Mouse (Mus musculus): ENCODE results near the gene Ugt1a9.
"Not testable (repeated sequence)": the region's sequence is repeated elsewhere in the genome, so short reads cannot be mapped to it uniquely, and the experiment has no call there.

The Ugt1a9 gene

GRCm38 (mm10) chr1:88109027-88109557 is 38.5 kb downstream of the Ugt1a9 start:
- not testable (repeated sequence) for DNase-seq (ENCODE audit: low spot score)

DNA sequence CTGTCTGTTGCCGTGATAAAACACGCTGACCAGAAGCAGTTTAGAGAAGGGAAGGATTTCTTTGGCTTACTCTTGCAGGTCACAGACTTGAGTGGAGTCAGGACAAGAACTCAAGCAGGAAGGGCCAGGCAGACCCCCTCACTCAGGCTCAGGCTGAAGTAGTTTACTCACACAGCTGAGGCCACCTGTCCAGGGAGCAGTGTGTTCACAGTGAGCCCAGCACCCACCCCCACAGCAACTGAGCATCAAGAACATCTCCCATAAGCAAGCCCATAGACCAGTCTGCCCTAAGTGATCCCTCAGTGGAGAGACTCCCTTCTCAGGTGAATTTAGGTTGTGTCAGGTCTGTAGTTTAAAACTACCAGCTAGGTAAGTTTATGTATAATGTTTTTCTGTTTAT is 39.0 kb downstream of the Ugt1a9 start:
- not testable (repeated sequence) for DNase-seq (ENCODE audit: low spot score)

DNA sequence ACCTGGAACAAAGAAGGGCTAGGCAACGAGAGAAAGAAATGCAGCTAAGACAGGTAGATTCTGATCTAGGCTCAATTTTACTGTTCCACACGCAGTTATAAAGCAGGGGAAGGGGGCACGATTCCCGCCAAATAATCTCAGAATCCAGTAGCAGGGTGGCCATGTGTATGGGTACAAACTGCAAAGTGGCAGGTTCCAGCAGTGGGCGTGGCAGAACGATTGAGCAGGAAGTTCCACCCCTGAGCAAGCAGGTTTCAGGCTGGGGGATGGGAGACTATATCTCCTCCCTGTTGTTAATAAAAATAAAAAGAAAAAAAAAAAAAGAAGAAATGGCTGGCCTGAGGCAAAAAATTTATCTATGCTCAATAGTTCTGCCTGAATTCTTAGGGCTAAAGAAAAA is 42.2 kb downstream of the Ugt1a9 start:
- DNase-seq (ENCODE audit: low spot score), result not testable (repeated sequence)

DNA sequence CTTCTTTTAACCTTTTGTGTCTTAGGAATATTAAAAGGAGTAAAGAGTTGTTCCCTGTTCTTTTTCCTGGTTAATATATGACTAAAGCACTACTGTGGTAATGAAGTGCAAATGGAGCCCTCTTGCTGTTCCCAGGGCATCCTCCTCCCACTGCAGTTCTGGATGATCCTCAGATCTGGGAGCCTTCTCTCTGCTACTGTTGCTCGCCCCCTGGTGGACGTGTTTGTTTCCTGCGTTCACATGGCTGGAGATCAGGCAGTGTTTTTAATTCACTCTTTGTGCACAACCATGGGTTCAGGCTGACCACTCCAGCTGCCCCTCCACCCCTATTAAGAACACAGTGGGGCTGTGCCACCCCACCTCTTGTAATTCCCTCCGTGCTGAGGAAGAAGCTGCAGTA is 50.0 kb downstream of the Ugt1a9 start:
- DNase-seq (ENCODE audit: low spot score), result not testable (repeated sequence)

DNA sequence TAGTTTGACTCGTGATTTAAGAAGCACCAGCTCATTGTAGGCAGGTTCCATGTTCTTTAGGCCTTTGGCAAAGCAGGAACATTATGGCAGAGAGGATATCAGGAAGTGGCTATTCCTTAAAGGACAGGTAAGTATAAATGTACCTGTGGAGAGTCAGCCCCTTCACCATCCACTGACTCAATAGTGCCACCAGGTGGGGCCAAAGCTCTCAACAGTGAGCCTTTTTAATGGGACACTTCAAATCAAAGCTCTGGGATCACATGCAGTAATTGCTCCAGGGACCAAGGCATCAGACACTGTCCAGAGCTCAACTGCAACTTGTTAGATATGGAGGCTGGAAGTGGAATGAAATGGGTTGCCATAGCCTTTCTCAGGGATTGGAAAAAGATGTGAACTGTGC is 50.9 kb downstream of the Ugt1a9 start:
- not testable (repeated sequence) for DNase-seq (ENCODE audit: low spot score)

GRCm38 (mm10) chr1:88125827-88126360 is 55.3 kb downstream of the Ugt1a9 start:
- DNase-seq (ENCODE audit: low spot score), result not testable (repeated sequence)

DNA sequence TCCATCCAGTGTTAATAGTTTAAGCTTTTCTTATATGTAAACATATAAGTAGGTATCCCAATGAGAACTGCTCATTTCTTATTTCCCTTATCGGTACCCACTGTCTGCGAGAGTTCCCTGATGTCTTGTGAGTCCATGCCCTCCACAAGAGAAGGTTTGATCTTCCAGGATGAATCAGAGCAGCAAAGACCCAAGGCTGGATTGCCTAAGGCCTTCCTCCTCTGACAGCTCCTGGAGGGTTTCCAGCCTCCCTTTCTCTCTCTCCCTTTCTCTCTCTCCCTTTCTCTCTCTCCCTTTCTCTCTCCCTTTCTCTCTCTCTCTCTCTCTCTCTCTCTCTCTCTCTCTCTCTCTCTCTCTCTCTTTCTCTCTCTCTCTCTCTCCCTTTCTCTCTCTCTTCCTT is 58.5 kb downstream of the Ugt1a9 start:
- not testable (repeated sequence) for DNase-seq (ENCODE audit: low spot score)

DNA sequence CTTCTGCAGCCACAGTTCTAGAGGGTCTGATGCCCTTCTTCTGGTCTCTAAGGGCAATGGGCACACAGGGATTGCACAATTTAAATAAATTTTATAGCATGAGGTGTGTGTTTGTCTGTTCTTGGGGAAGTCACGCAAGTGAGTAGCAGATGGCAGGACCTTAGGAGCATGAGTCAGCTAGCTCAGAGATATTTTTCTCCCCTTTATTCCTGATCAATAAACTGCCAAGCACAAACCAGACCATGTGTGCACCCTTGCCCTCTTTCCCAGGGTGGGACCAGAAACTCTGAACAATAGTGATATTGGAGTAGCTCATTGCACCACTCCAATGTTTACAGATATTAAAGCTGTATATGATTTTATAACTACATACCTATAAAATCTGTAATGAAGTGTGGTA is 59.6 kb downstream of the Ugt1a9 start:
- DNase-seq (ENCODE audit: low spot score), result not testable (repeated sequence)

DNA sequence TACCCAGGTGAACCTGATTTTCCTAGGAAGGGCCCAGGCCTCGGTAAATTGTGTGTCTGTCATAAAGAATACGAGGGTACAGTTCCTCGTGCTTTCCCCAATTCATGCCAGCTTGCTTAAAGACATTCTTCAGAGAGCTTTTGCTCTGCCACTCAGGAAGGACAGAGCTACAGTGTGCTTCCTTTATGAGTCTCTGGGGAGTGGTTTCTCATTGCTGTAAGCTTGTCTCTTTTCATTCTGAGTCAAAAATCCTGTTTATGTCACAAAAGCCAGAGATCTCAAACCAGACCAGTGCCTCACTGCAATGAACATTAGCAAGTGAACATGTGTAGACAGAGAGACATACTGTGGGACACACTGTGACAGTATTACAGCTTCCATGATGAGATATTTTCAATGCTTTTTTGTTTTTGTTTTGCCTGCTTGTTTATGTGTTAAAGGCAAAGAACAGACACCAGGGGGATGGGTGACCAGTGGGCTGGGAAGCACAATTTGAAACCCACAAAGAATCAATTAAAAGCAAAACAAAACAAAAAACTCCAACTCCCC is 63.4 kb downstream of the Ugt1a9 start:
- DNase-seq (ENCODE audit: low spot score), result no peak

GRCm38 (mm10) chr1:88134457-88135011 is 63.9 kb downstream of the Ugt1a9 start, which contains the start of gene Ugt1a6a:
Ugt1a6a (plus strand) TSS chr1:88134809.
- DNase-seq (ENCODE audit: low spot score), result peak; percentile 48

DNA sequence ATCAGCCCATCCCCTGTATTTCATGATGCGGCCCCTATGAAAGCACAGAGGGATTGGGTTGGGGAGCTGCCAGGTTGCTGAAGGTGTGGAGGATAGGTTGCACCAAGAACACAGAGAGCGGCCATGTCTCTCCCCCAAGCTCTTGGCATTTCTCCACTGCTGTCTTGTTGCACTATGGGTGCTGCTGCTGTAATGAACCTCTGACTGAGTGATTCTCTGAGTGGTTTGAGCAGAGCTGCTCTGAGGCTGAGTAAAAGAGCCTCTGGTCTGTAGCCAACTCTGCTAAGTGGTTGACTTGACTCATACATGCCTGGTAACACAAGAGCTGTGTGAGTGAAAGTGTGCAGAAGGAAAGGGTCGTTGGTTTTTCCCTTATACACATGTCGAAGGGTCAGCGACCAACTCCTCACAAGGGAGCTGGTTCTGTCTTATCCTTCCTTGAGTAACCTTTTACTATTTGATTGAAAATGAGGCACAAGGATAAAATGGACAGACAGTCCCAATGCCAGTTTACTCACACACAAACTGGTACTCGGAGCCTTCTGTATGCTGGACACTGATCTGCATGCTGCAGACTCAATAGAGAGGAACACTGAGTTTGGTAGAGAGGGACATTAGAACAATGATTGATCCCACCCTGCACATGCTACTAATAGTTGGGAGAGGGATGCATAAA is 64.8 kb downstream of the Ugt1a9 start:
- not testable (repeated sequence) for DNase-seq (ENCODE audit: low spot score)

DNA sequence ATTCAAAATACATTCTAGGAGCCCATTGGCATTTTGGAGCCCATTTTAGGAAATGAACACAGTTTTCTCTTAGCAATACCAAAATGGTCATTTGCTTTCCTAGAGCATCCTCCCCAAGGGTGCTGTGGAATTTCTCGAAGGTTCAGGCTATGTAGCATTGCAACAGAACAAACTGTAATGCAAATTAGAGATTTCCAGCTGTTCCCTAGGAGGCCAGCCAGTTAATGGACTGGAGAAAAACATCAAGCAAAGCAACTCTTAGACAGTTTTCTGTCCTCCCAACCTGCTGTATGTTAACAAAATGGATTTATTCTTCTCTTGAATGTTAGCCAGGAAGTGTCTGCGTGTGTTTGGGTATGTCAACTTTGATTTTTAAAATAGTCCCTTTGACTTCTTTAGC is 66.0 kb downstream of the Ugt1a9 start:
- DNase-seq (ENCODE audit: low spot score), result no peak

DNA sequence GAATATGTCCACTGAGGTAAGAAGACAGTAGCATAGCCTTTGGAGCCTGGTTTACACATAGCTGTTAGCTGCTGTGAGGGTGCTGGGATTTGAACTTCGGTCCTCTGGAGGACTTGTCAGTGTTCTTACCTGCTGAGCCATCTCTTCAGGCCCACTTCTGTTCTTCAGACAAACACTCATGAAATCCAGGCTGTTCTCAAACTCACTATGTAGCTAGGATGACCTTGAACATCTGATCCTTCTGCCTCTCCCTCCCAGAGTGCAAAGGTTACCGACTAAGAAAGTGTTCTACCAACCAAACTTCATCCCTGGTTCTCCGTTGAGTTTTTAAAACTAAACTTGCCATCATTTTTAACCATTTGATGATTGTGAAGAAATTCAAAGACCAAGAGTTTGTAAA is 66.7 kb downstream of the Ugt1a9 start:
- no peak for DNase-seq (ENCODE audit: low spot score)

DNA sequence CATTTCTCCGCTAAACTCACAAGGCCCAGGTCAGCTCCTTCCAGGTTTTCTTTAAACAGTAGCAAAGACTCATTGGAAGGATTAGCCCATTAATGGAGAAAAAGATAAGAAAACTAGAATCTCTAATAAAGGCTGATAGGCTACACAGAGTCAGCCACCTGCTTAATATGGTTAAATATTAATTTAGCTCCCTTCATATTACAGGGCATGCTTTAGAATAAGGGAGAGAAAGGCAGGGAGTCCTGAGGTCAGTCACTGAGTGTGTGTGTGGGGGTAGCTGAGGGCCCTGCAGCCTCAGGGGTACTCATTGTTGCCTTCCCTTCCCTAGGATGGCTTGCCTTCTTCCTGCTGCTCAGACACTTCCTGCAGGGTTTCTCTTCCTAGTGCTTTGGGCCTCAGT is 67.5 kb downstream of the Ugt1a9 start:
- DNase-seq (ENCODE audit: low spot score), result no peak

DNA sequence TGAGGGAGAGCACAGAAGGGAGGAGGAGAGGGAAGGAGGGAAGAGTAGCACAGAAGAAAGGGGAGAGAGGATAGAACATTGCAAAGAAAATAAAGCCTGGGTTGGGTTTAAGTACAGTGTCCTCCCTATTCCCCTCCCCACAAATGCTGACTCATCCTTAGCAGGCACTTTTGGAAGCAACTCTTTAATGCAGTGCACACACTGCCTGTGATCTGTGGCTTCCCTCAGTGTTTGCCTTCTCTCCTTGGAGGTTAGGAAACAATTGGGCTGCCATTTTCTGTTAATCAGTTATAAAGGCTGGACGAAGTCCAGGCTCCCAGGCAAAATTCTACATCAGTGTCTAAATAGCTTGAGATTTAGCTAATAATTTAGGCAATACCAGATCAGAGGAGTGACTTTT is 69.9 kb downstream of the Ugt1a9 start:
- not testable (repeated sequence) for DNase-seq (ENCODE audit: low spot score)

DNA sequence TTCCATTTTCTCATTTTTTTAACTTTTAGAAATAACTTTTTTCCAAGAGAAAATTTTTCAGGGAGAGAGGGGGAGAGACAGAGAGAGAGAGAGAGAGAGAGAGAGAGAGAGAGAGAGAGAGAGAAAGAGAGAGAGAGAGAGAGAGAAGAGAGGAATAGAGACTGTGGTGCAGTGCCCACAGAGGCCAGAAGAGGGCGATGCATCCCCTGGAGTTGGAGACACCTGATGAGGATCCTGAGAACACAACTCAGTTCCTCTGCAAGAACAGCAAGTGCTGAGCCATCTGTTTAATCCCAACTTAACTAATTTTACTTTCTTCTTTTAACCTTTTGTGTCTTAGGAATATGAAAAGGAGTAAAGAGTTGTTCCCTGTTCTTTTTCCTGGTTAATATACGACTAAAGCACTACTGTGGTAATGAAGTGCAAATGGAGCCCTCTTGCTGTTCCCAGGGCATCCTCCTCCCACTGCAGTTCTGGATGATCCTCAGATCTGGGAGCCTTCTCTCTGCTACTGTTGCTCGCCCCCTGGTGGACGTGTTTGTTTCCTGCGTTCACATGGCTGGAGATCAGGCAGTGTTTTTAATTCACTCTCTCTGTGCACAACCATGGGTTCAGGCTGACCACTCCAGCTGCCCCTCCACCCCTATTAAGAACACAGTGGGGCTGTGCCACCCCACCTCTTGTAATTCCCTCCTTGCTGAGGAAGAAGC is 73.5 kb downstream of the Ugt1a9 start:
- DNase-seq (ENCODE audit: low spot score), result not testable (repeated sequence)

- not testable (repeated sequence) for DNase-seq (ENCODE audit: low spot score)
Measured at GRCm38 (mm10) chr1:88145278-88145677, 74.7 kb downstream of the Ugt1a9 start.

DNA sequence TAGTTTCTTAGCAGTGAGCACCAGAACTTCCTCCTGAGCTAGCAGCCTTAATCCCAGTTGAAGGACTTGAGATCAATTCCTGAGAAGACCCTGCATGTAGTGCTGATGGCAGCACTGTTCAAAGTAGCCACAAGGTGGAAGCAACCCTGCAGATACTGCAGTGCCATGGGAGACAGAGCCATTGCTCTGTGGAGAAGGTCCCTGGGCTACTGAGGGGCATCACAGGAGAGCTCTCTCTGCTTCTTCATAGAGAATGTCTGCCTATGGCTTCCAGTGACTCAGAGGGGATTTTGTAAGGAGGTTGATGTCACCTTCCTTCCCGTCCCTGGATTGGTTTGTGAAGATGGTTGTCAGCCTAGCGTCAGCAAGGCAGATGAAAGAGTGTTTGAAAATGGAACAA is 79.5 kb downstream of the Ugt1a9 start:
- not testable (repeated sequence) for DNase-seq (ENCODE audit: low spot score)

GRCm38 (mm10) chr1:88158430-88158829 is 87.8 kb downstream of the Ugt1a9 start:
- no peak for DNase-seq (ENCODE audit: low spot score)

GRCm38 (mm10) chr1:88165711-88166110 is 95.1 kb downstream of the Ugt1a9 start, which contains the start of gene Ugt1a5:
Ugt1a5 (plus strand) TSS chr1:88166012.
- no peak for DNase-seq (ENCODE audit: low spot score)

- DNase-seq (ENCODE audit: low spot score), result not testable (repeated sequence)
Measured at GRCm38 (mm10) chr1:88172190-88172589, 101.6 kb downstream of the Ugt1a9 start.

DNA sequence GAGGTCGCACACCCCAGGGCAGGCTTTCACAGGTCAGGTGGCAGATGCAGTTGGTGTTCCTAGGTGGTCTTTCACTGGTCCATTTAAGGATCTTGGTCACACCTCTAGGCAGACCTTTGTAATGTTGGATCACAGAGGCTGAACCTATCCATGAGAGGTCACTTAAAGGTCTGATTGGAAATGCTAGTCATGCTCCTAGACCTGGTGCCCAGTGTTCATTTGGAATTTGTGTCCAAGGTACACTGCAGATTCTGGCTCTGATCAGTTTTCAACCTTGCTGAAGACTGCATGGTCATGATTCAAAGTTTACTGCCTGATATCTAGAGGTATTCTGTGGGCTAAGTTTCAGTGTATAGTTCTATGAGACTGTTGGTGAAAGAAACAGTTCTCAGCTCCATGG is 109.1 kb downstream of the Ugt1a9 start:
- no peak for DNase-seq (ENCODE audit: low spot score)

Data from ovary, postnatal 10 days (tissue).